Mouse (Mus musculus) neural tube, embryonic 11.5 days (tissue): ENCODE data around the gene Rasgrp2. TPM values are rescaled to one million over a fixed set of nuclear protein-coding genes. Genes with fewer than 3 reads are reported as not detected.

Experiments
- ATAC-seq: fragments of 200-750 bp; cut with Nextera tagmentation; 2 replicates; pipeline ENCODE4 v1.8.0; 2017; ENCODE audit warnings: moderate number of reproducible peaks, mild to moderate bottlenecking, moderate TSS enrichment, moderate library complexity; ENCODE audit not compliant: insufficient read depth, low FRiP score, low TSS enrichment
- DNase-seq: peaks from one replicate; pipeline ENCODE4 v3.0.0-alpha.2; 2015; ENCODE audit warnings: low spot score
- H3K27ac ChIP-seq: fragments of 300-500 bp; sonication (generic); 2 replicates; pipeline ENCODE4 v1.5.1; 2014; ENCODE audit warnings: low read depth, mild to moderate bottlenecking, low read length
- H3K27me3 ChIP-seq: fragments of 300-500 bp; sonication (generic); 2 replicates; pipeline ENCODE4 v1.6.1; 2014; ENCODE audit warnings: mild to moderate bottlenecking, low read length, mixed read lengths; ENCODE audit not compliant: control insufficient read depth, insufficient read depth
- H3K36me3 ChIP-seq: fragments of 300-500 bp; sonication (generic); 2 replicates; pipeline ENCODE4 v1.6.1; 2014; ENCODE audit warnings: mild to moderate bottlenecking, low read length, moderate library complexity, mixed read lengths; ENCODE audit not compliant: control insufficient read depth, insufficient read depth
- H3K4me1 ChIP-seq: fragments of 300-500 bp; sonication (generic); 2 replicates; pipeline ENCODE4 v1.6.1; 2014; ENCODE audit warnings: low read length, mixed read lengths; ENCODE audit not compliant: control insufficient read depth, insufficient read depth
- H3K4me2 ChIP-seq: fragments of 300-500 bp; sonication (generic); 2 replicates; pipeline ENCODE4 v1.6.1; 2014; ENCODE audit warnings: low read depth, mild to moderate bottlenecking, moderate library complexity
- H3K4me3 ChIP-seq: fragments of 300-500 bp; sonication (generic); 2 replicates; pipeline ENCODE4 v1.5.1; 2014; ENCODE audit warnings: low read depth, low read length
- H3K9ac ChIP-seq: fragments of 300-500 bp; sonication (generic); 2 replicates; pipeline ENCODE4 v1.6.1; 2014; ENCODE audit warnings: mild to moderate bottlenecking, low read length
- H3K9me3 ChIP-seq: fragments of 300-500 bp; sonication (generic); 2 replicates; pipeline ENCODE4 v1.6.1; 2016; ENCODE audit warnings: low read length; ENCODE audit not compliant: control insufficient read depth
- WGBS: fragments of 180-500 bp; shearing (Covaris S2); extraction: QIAGEN DNeasy Blood & Tissue Kit; methylation state at CpG from one replicate; pipeline ENCODE4 v1.1.7; 2014; 5-methylcytosine and 5-hydroxymethylcytosine counted together
- polyA plus RNA-seq: library from polyadenylated mRNA; unstranded; fragments of >200 nt; fragmentation: Nextera tagmentation; extraction: Ambion mirVana; gene quantifications from 2 replicates; pipeline ENCODE4 v1.2.1, GENCODE M21; 2014

Gene Rasgrp2
- polyA plus RNA-seq, 1 experiment from 2014 or later: 17.6 TPM

GRCm38 (mm10) chr19:6449841-6450240 is 50.7 kb downstream of the Rasgrp2 start:
- no peak for ATAC-seq
- H3K4me3 ChIP-seq: no peak overlapping the region
- H3K27me3 ChIP-seq: no peaks in the 10 kb centered on the region
- peaks cover 25% of the 10 kb centered on the region for H3K4me1 ChIP-seq
- no peak for DNase-seq
- H3K36me3 ChIP-seq: no peaks in the 10 kb centered on the region
- H3K9ac ChIP-seq: no peak overlapping the region
- H3K27ac ChIP-seq: no peak overlapping the region
- WGBS: 79% methylated on average over 7 of the region's 7 CpGs
- no peaks in the 10 kb centered on the region for H3K9me3 ChIP-seq
- H3K4me2 ChIP-seq: no peak overlapping the region

- ATAC-seq: peak; percentile 79
- H3K36me3 ChIP-seq: no peaks in the 10 kb centered on the region
- no peak overlapping the region for H3K4me3 ChIP-seq
- H3K27me3 ChIP-seq: no peaks in the 10 kb centered on the region
- no peak overlapping the region for H3K4me2 ChIP-seq
- 26% methylated on average over 6 of the region's 6 CpGs for WGBS
- no peak overlapping the region for H3K27ac ChIP-seq
- peaks cover 10% of the 10 kb centered on the region for H3K4me1 ChIP-seq
- peak; percentile 83 for DNase-seq
- H3K9me3 ChIP-seq: no peaks in the 10 kb centered on the region
- no peak overlapping the region for H3K9ac ChIP-seq
Observed at GRCm38 (mm10) chr19:6452030-6452494, 52.9 kb downstream of the Rasgrp2 start.

GRCm38 (mm10) chr19:6452672-6453310 is 53.7 kb downstream of the Rasgrp2 start:
- DNase-seq: no peak
- Histone ChIP-seq H3K9ac (no peak overlapping the region), H3K4me1 (peaks cover 10% of the 10 kb centered on the region), H3K4me2 (no peak overlapping the region), H3K9me3 (no peaks in the 10 kb centered on the region), H3K36me3 (no peaks in the 10 kb centered on the region), H3K4me3 (no peak overlapping the region), H3K27me3 (no peaks in the 10 kb centered on the region), H3K27ac (no peak overlapping the region)
- 49% methylated on average over 9 of the region's 9 CpGs for WGBS
- no peak for ATAC-seq

GRCm38 (mm10) chr19:6453349-6453748 is 54.2 kb downstream of the Rasgrp2 start:
- Histone ChIP-seq H3K9me3 (no peaks in the 10 kb centered on the region), H3K4me3 (no peak overlapping the region), H3K9ac (no peak overlapping the region), H3K4me1 (peaks cover 10% of the 10 kb centered on the region), H3K36me3 (no peaks in the 10 kb centered on the region), H3K27me3 (no peaks in the 10 kb centered on the region), H3K27ac (no peak overlapping the region), H3K4me2 (no peak overlapping the region)
- 87% methylated on average over 8 of the region's 8 CpGs for WGBS
- DNase-seq (no peak), ATAC-seq (no peak)

GRCm38 (mm10) chr19:6454041-6454720 is 55.0 kb downstream of the Rasgrp2 start:
- H3K27me3 ChIP-seq: no peaks in the 10 kb centered on the region
- no peak for ATAC-seq
- no peak overlapping the region for H3K4me2 ChIP-seq
- no peak overlapping the region for H3K27ac ChIP-seq
- 81% methylated on average over 10 of the region's 10 CpGs for WGBS
- no peaks in the 10 kb centered on the region for H3K9me3 ChIP-seq
- no peak overlapping the region for H3K9ac ChIP-seq
- H3K36me3 ChIP-seq: no peaks in the 10 kb centered on the region
- no peak overlapping the region for H3K4me3 ChIP-seq
- peaks cover 10% of the 10 kb centered on the region for H3K4me1 ChIP-seq
- DNase-seq: no peak

GRCm38 (mm10) chr19:6459504-6459903 is 60.4 kb downstream of the Rasgrp2 start:
- Histone ChIP-seq H3K9me3 (no peaks in the 10 kb centered on the region), H3K4me3 (no peak overlapping the region), H3K9ac (no peak overlapping the region), H3K36me3 (no peaks in the 10 kb centered on the region), H3K4me1 (no peaks in the 10 kb centered on the region; the same call in 1 of the 2 replicates), H3K27me3 (no peaks in the 10 kb centered on the region), H3K4me2 (no peak overlapping the region), H3K27ac (no peak overlapping the region)
- WGBS: 88% methylated on average over 6 of the region's 6 CpGs
- DNase-seq (no peak), ATAC-seq (no peak)

- H3K9ac ChIP-seq: no peak overlapping the region
- H3K4me2 ChIP-seq: no peak overlapping the region
- no peak overlapping the region for H3K27ac ChIP-seq
- peaks cover 6% of the 10 kb centered on the region for H3K4me1 ChIP-seq
- no peaks in the 10 kb centered on the region for H3K27me3 ChIP-seq
- no peak for ATAC-seq
- H3K4me3 ChIP-seq: no peak overlapping the region
- no peaks in the 10 kb centered on the region for H3K9me3 ChIP-seq
- H3K36me3 ChIP-seq: no peaks in the 10 kb centered on the region
- WGBS: 48% methylated on average over 6 of the region's 6 CpGs
- DNase-seq: no peak
Observed at GRCm38 (mm10) chr19:6462841-6463240, 63.7 kb downstream of the Rasgrp2 start.

- Histone ChIP-seq H3K36me3 (no peaks in the 10 kb centered on the region), H3K4me3 (no peak overlapping the region), H3K27ac (peak overlapping the region; percentile 9; the same call in 1 of the 2 replicates), H3K9ac (no peak overlapping the region), H3K4me2 (no peak overlapping the region), H3K9me3 (no peaks in the 10 kb centered on the region), H3K4me1 (peaks cover 6% of the 10 kb centered on the region), H3K27me3 (no peaks in the 10 kb centered on the region)
- WGBS: 53% methylated on average over 10 of the region's 10 CpGs
- DNase-seq (no peak), ATAC-seq (no peak)
Observed at GRCm38 (mm10) chr19:6464306-6465071, 65.3 kb downstream of the Rasgrp2 start.
